Mouse (Mus musculus) Muller cell, postnatal 12 days (primary cell): ENCODE measurements around the gene Zcchc2.

Experiments
- DNase-seq: peaks from one replicate; pipeline ENCODE4 v3.0.0-alpha.2; 2015; ENCODE audit errors: inconsistent ontology term

The Zcchc2 gene

DNA sequence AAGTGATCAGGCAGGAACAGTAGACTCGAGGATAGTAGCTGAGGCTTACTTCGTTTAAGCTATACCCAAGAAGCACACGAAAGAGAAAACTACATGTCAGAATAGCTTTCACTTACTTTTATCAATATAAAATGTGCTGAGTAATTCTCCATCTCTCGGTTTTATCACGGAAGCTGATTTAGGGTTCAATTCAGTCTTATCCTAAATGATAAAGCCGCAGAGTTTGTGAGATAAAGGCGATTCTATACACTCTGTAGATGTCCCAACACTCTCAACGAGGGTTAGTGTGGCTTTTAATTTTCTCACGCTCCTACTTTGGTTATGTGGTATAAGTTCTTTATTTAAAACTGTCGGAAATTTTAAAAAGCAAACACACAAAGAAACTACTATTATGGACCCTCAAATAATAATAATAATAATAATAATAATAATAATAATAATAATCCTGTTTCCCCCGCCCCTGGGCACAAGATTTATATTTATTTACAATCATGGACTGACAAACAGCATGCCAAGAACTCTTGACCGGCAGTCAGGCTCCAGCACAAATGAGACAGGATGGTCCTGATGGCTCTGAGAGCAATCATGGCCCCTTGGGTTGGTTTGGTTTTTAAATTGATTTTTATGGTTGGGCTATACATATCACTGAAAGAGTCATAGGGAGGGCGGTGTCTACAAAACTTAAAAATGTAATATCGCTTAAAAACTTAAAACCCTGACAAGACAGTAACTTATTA, 1.1 kb upstream of the Zcchc2 start:
- DNase-seq = peak; percentile 6

DNA sequence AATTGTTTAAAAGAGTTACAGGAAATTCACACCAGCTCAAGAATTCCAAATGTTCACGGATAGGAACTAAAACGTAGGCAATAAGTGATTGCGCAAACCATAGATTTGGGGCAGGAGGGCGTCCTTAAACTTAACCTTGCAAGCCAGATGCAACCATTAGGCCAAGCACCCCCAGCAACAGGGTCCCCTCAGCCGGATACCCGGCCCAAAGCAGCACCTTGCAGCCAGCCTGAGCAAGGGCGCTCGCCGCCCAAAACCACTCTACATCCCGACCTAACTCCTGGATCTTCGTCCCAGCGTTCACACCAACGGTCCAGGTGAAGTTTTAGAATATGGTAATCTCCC, 594 bp upstream of the Zcchc2 start:
- DNase-seq = no peak

DNA sequence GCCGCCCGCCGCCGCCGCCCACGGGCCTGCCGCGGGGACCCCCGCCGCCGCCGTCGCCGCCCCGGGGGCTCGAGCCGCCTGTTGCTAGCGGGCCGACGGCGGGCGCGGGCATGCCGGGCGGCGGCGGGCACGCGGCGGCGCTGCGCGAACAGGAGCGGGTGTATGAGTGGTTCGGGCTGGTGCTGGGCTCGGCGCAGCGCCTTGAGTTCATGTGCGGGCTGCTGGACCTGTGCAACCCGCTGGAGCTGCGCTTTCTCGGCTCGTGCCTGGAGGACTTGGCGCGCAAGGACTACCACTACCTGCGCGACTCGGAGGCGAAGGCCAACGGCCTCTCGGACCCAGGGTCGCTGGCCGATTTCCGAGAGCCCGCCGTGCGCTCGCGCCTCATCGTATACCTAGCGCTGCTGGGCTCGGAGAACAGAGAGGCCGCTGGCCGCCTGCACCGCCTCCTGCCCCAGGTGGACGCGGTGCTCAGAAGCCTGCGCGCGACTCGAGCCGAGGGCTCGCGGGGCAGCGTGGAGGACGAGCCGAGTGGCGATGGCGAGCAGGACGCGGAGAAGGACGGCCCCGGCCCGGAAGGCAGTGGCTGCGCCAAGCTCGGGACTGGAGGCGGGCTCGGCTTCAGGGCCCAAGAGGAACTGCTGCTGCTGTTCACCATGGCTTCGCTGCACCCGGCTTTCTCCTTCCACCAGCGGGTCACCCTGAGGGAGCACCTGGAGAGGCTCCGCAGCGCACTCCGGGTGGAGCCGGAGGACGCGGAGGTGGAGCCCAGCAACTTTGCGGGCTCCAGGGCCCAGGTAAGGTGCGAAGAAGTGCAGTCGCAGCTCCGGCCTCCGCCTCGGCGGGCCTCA, 930 bp downstream of the Zcchc2 start:
- DNase-seq = peak; percentile 66

DNA sequence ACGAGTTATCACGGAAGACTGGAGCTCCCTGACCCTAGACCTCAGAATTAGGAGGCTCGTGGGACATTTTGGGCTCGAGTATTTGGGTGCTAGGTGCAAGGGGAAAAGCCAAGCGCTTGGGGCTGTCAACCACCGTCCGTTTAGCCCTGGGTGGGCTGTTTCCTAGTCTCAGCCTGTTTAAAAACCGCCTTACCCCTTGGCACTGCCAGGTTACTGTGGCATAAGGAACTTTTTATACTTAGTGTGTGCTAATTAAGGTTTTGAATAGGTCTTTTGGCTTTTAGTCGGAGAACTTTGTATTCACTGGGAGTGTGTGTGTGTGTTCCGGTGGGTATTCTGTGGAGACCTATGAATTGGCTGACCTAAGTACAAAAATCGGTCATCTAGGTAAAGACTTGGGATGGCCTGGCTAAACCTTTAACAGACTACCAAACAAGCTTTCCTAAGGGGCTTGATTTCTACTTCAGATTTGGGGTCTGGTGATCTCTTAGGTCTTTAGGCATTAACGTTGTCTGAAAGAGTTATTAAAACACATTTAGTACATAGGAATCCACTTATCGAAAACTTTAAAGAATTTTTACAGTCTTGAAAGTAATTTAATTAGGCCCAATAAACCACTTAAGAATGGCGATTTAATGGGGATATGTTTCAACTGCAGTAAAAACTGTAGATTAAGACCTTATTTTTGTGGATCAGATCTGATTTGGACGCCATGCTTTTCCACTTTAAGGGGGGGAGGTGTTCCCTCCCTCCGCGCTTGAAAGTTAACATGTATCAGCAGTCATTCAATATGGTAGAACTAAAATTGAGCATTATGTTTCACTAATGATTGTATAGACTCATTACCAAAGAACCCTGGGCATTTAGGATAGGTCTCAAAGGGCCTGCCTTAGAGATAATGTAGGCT, 2.0 kb downstream of the Zcchc2 start:
- DNase-seq = peak; percentile 29

DNA sequence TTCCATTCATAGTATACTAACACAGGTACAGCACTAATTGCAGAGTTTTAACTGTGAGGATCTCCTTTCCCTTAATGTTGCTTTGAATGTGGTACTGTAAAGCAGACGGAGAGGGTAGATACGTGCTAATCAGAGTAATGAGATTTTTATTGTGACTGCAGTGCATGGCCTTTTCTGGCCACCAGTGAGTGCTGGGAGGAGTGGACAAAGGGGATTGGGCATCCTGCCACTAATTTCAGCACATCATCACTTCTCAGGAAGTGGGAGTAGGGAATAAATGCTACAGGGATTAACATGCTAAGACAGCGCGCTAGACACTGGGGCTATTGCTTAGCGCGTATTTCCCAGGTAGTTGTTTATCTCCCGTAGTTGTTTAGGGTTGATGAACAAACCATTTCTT, 3.0 kb downstream of the Zcchc2 start:
- DNase-seq = peak; percentile 56

DNA sequence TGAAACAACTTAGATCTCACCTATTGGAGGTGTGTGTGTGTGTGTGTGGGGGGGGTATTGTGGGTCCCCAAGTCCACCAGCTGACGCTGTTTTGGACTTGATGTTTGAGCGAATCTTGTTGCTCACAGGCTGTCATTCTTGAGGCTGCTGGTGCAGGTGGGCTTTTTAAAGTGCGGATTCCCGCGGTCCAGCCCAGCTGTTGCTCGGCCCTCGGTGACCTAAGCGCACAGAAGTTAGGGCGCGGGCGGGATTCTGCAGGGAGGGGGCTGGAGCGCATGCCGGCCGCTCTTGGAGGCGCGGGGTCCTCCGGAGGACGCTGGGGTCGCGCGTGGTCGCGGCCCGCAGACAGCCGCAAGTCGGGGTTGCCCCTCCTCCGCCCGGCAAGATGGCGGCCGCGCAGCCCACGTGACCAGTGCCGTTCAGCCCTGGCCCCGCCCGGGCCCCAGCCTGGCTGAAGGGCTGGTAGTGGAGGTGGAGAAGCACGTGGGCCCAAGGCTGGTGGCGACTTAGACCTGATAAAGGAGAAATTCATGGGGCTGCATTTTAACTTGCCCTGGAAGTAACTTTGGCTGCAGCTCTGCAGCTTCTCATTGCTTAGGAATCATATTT, 3.5 kb downstream of the Zcchc2 start:
- DNase-seq = peak; percentile 89

DNA sequence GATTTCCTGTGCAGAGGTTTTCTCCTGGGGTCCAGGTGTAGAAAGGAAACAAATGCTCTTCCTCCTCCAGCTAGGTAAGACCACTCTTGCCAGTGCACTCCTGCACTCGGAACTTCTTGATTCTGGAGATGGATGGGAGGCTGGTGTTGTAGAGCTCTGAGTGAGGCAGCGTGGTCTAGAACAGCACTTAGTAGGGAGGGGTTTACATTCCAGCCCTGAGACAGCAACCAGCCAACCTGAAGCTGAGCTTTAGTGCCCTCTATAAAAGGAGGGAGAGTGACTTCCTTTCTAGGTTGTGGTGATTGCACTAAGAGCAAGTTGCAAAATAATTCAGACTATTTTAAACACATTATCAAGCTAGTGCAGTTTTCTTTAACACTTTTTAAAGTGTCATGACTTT, 5.8 kb downstream of the Zcchc2 start:
- no peak for DNase-seq

DNA sequence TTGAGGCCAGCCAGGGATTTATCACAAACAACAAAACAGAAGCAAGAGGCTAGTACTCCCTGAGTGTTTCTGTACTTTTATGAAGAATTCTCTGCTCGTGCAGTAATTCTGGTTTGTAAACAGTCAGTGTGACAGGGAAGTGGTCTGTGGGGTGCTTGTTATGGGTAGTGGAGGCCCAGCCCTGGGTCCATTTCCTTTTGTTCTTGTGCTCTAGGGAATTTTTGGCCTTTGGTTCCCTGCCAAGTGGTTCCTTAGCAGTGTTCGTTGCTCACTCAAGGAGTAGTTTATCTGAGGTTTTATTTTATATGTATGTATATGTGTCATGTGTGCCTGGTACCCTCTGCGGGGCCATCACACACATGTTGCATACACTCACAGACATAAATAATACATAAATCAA, 7.1 kb downstream of the Zcchc2 start:
- DNase-seq = peak; percentile 11

DNA sequence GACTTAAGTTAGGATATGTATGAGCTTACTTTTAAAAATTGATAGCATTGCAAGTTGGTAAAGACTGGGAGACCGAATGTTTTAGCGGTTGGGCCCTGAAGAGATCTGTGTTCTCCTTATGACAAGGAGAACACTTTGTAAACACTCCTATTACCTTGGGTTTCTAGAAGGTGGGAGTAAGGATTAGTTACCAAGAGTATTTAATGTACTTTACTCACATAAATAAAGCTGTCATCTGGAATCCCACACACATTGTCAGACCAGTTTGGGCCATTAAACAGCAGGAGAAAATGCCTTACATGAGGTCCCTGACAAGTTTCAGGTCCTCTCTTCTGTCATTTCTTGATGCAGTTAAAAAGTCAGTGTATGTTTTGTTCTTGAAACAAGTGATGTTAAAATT, 9.6 kb downstream of the Zcchc2 start:
- no peak for DNase-seq

DNA sequence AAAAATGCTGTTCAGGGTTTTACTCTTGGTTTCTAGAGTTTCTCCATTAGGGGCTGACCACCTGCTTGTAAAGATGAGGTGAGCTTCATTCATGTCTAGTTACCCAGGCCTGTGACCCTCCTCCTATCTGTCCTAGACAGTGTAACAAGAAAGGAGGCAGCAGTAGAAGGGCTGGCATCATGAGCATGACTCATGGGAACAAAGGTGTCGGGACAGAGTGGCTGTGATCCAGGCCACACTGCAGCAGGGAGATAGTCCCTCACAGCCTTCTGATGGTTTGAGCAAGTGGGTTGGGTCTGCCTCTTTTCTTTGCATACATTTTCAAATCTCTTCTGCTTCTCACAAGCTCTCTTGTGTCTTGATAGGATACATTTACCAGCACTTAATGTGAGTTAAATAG, 17.4 kb downstream of the Zcchc2 start:
- DNase-seq = no peak

DNA sequence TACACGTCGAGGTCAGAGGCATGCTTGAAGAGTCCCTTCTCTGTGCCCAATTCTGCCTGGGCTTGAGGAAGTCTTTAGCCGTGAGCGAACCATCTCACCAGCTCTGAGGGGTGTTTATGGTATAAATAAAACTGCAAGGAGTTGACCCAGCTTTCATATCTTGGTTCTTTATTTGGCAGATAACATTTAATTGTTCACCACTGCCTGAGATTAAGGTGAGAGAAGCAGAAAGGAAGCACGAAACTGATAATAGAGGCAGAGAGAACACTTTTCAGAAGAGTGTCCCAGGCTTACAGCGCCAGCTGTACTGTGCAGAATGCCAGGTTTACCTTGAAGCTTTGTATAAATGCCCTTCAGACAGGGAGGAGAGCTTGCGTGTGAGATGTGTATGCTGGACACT, 20.9 kb downstream of the Zcchc2 start:
- no peak for DNase-seq

DNA sequence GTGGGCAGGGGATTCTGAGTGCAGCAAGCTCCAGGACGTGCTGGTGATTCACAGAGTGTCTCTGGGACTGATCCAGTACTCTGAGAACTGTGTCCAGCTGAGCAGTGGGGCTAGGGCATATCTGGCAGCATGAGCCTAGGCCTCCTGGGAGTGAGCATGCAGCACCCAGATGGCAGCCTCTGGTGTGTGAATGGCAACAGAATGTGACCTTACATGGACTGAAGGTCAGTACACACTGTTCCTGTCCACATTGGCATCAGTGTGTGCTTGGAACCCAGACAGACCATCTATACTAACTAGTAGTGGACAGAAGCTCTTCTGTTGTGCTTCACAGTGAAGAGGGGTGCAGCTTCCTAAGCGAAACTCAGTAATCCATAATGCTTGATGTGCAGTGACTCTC, 23.6 kb downstream of the Zcchc2 start:
- no peak for DNase-seq

DNA sequence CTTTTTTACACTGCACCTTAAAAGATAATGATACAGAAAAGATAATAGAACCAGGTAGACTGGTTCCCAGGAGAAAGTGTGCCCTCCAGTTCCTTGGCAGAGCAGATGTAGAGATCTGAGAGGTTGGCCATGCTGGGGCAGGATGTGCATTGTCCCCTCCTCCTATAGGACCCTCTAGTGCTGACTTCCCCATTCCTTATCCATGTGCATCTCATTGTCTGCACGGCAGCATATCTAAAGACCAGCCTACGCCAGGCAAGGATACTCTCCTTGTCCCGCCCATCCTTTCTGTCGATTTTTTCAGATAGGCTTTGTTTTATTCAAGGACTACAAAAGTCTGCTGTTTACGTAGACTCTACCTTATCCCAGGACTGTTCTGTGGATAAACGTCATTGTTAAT, 26.1 kb downstream of the Zcchc2 start:
- DNase-seq = no peak

DNA sequence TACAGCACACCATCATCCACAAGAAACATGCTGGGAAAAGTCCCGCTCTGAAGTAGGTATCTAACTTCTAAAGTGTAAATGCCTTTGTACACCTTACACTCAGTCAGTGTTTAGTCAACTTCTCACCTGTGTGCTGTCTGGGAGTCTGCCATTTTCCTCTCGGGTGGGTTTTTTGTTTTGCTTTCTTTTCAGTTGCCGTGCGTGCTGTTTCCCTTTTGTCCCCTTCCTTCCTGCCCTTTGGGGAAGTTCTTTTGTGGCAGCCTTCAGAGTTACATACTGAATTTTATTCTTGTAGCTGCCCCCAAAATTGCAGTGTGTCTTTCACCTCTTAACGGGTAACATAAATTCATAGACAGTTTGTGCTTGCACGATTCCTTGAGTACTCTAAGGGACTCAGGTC, 29.6 kb downstream of the Zcchc2 start:
- DNase-seq = no peak

DNA sequence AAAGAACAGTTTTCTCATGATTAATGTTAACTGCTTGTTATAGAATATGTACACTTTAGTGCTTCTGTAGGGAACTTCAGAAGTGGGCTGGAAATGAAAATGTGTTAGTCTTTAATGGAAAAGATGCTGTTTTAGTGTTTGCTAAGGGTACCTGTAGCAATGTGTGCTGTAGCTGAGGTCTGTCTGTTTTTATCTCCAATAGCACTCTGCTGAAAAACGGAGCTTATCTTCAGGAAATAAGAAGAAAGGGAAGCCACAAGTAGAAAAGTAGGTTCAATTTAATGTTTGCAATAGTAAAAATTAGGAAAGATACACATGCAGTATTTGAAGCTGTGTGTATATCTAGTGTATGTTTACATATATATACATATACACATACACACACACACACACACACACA, 32.8 kb downstream of the Zcchc2 start:
- no peak for DNase-seq

DNA sequence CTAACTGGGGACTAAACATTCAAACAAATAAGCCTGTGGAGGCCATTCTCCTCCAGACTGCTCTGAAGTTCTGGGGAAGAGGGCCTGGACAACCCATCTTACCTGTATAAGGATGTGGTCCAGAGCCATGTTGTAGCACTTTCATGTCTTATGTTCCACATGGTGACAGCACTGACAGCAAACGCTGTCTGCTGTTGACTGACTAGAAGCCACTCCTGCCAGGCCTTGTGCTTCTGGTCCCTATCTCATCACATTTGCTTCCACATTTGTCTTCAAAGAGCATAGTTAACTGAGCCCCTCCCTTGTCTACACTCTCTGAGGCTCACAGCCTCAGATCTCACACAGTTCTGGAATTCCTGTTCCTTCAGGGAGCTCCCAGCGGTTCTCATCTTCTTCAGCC, 34.0 kb downstream of the Zcchc2 start:
- DNase-seq = no peak

DNA sequence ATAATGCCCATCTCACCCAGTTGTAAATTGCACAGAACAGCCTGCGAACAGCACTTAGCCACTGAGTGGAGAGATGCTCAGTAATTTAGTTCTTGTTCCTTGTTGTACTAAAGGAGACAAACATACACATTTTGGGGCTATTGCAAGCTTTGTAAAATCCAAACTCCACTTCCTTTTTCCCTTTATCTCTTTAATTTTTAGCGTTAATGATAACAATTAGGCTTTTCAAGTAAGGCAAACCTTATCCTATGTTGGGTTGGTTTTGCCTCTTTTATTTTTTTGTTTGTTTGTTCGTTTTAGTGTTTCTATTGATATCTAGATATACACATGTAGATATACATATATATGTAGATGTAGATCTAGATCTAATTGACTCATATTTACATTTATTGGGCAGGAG, 34.6 kb downstream of the Zcchc2 start:
- DNase-seq = no peak

DNA sequence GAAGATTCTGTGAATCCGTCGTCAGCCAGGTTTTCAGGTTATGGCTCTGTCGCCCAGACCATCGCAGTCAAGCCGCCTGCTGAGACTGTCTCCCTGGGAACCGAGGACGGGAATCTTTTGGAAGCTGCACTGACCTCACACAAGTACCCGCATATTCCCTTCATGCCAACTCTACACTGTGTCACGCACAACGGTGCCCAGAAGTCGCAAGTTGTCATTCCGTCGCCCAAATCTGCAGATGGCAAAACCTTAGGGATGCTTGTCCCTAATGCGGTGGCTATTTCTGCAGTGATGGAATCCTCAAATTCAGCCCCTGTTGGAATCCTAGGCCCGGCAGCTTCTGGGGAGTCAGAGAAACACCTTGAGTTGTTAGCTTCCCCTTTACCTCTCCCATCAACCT, 39.6 kb downstream of the Zcchc2 start:
- DNase-seq = no peak

DNA sequence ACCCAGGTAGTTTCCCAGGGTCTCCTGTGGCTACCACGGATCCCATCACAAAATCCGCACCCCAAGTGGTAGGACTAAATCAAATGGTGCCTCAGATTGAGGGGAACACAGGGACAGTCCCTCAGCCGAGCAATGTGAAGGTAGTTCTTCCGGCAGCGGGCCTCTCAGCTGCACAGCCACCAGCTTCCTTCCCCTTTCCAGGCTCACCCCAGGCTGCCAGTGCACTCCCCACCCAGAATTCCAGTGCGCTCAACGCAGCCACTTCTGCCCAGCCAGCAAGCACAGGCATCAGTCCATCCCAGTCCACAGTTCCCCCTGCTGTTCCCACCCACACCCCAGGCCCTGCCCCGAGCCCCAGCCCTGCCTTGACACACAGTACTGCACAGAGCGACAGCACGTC, 40.1 kb downstream of the Zcchc2 start:
- no peak for DNase-seq

DNA sequence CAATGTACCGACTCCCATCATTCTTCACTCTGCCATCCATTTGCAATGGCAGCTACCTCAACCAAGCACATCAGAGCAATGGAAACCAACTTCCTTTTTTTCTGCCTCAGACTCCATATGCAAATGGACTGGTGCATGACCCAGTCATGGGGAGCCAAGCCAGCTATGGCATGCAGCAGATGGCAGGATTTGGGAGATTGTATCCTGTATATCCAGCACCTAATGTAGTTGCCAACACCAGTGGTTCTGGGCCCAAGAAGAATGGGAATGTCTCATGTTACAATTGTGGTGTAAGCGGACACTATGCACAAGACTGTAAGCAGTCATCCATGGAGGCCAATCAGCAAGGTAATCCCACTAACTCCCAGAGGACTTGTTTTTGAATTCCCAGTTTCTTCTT, 40.7 kb downstream of the Zcchc2 start:
- no peak for DNase-seq

DNA sequence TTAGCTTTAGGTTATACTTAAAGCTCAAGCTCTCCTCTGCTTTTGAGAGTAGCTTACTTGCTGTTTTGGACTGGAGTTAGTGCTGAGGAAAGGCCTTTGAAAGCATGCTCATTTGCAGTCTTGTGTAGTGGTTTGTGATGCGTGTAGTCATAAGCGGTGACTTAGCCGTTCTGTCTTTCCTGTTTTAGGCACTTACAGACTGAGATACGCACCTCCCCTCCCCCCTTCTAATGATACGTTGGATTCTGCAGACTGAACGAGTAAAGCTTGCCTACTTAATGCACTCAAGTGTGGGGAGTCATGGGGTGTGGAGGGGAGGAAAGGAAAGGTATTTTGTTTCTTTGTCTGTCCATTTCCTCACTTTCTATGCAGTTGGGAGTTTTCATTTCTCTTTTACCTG, 41.7 kb downstream of the Zcchc2 start:
- DNase-seq = no peak

DNA sequence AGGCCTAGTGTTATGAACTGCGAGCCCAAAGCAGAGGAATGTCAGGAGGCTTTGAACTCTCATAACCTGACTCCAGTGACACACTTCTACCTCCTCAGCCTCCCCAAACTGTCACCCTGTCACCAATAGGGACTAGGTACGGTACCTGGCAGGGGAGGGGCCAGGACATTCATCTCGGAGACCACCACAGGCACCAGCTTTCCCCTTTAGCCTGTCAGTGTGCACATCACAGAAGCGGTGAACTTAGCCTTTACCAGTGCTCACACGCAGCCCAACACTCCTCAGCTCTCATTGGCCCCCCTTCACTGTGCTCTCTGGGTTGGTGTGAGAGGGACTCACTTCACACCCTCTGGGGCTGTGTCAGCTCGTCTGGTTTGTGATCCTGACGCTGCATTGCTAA, 44.6 kb downstream of the Zcchc2 start:
- DNase-seq = no peak
